Mouse (Mus musculus): Measurements from ENCODE around the gene Slc7a6os.
A peak's percentile ranks its signal among the peaks of the same experiment; 100 is the strongest.

DNA sequence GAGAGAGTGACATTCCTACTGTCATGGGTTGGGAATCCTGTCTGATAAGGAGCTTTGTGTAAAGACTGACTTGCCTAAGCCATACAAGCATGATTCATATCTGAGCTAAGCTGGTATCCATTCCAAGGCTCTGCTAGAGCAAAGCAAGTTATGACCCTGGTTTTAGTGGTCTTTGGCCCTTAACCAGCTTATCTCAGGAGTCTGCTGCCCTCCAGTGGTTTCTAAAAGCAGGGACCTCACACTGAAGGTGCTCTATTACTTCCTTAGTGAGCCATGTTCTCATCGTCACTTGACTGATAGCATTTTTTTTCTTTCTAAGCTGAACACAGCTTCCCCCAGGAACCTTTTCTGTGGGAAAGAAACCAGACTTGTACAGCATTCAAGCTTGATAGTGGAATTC, 12.0 kb downstream of the Slc7a6os start:
- peak; percentile 24 for TF ChIP-seq CTCF (IDR thresholded peaks at IDR 0.05; ENCODE audit: control insufficient read depth, insufficient read depth, insufficient read length)
- TF ChIP-seq USF1 (IDR thresholded peaks at IDR 0.05; ENCODE audit: low read depth), result no peak
- no peak for TF ChIP-seq MAX (IDR thresholded peaks at IDR 0.05)
- no peak for TF ChIP-seq MYOD1 (IDR thresholded peaks at IDR 0.05; ENCODE audit: control insufficient read depth, insufficient read length, low read depth)

All from C2C12 (cell line).